Mouse (Mus musculus) layer of hippocampus, postnatal 25 days (tissue): ENCODE results near the gene Tmem97. TPM values are rescaled to one million over a fixed set of nuclear protein-coding genes. Genes with fewer than 3 reads are reported as not detected.
A peak's percentile ranks its signal among the peaks of the same experiment; 100 is the strongest.

Source experiments
- DNase-seq, 2 experiments: peaks; one replicate each; pipeline ENCODE4 v3.0.0; 2022; ENCODE audit warnings: mixed read lengths in 2 of 2, low spot score in 1 of 2; ENCODE audit errors: extremely low spot score in 1 of 2
- total RNA-seq, 2 experiments: library from RNA; stranded (reverse); gene quantifications; 2 replicates each; pipeline ENCODE4 v1.2.3; 2021

The Tmem97 gene
- total RNA-seq, 2 experiments from 2014 or later: 14.4 to 15.5 TPM

DNA sequence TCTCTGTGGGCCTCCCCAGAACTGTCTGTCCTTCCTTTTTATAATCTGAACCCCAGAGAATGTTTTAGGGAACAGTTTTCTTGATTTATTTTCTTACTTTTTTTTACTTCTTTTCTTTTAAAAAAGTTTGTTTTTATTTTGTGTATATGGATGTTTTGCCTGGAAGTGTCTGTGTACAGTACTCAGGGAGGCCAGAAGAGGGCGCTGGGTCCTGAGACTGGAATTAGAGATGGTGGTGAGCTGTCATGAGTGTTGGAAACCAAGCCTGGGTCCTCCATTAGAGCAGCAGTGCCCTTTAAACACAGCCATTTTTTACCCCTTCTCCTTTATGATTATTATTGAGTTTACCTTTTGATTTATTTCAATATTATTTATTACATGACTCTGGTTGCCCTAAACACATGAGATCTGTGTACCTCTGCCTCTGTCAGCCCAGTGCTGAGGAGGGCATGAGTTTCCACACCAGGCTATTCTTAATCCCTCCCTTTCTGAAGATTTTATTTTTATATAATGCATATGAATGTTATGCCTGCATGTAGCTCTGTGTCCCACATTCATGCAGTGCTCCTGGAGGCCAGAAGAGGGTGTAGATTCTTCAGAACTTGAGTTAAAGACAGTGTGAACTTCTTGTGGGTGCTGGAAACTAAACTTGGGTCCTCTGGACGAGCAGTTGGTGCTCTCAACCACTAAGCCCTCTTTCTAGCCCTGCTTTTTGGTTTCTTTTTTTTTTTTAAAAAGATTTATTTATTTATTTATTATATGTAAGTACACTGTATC, 34.8 kb downstream of the Tmem97 start:
- DNase-seq: no peak

DNA sequence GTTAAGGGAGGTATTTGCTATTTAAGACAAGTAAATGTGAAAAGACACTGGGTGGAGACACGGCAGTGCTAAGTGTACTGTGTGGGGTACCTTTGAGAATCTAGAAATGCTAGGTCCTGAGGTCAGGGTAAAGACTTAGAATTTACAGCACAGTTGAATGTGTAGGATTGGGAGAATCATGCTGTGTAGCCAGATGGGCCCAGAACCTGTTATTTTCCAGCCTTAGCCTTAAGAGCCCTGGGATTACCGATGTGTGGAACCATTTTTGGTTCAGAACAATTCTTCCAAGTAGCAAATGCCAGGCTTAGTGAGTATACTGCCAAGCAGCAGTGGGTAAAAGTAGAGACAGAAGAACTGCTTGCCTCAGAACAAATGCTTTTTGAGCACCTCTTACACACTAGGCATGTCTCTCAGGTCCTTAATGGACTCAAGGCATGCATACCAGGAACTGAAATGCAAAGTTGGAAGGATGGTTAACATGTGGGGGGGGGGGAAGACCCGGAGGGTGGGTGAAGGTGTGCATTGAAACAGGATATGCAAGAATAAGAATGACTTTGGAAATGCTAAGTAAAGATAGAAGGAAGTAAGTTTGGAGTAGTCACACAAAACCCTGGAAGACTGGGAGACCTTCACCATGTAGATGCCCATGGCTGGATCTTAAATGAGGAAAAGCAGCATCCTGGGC, 37.3 kb downstream of the Tmem97 start:
- no peak for DNase-seq

DNA sequence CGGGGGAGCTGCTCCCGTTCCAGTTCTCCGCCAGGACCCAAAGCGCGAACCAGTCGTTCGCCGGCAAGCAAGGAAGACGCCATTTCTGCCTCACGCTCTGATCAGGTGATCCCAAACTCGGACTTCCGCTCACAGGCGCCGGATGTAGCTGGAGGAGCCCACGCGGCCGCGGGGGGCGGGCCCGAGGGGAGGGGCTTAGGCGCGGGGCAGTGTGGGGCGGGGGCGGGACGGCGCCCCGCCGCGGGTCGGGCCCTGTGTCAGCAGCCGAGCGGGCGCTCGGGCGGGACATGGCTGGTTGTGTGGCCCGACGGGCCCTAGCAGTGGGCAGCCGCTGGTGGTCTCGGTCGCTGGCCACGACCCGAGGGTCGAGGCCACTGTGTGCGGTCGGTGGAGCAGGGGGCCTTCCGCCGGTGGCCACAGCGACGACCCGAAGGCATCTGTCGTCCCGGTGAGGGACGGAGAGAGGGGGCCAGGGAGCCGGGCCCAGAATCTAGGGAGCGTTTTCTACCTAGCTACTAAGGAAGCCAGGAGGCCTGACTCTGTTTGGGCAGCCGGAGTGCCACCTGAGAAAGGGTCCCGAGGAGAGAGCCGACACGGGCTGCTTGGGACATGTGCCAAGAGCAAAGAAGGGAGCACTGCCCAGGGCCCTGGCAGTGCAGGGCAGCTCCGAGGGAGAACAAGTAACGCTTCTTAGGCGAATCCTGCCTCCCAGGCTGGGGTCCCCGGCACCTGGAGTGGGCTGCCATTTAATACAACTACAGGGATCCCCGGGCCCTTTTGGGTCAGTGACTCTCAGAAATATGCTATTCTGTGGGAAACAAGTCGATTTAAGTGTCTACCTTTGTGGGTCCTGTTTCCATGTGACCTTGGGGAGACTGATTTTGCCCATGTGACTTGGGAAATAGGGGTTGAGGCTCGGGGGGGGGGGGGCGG, 38.3 kb downstream of the Tmem97 start, which contains the start of the genes Tmem199 and Poldip2:
Gene Tmem199, minus strand, starts transcription at position 148 of the 933 bp plus-strand sequence.
Gene Poldip2, plus strand, starts transcription at position 169 of the 933 bp plus-strand sequence.
- peak; percentile 78 to 79 for DNase-seq

DNA sequence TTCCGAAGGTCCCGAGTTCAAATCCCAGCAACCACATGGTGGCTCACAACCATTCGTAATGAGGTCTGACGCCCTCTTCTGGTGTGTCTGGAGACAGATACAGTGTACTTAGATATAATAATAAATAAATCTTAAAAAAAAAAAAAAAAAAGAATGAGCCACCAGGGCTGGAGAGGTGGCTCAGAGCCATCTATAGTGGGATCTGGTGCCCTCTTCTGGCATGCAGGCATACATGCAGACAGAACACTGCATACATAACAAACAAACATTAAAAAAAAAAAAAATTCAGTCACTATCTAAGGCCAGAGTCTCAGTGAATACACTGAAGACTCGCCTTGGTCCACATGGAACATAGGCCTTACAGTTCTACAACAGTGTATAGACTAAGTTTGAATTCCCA, 41.4 kb downstream of the Tmem97 start:
- no peak for DNase-seq

DNA sequence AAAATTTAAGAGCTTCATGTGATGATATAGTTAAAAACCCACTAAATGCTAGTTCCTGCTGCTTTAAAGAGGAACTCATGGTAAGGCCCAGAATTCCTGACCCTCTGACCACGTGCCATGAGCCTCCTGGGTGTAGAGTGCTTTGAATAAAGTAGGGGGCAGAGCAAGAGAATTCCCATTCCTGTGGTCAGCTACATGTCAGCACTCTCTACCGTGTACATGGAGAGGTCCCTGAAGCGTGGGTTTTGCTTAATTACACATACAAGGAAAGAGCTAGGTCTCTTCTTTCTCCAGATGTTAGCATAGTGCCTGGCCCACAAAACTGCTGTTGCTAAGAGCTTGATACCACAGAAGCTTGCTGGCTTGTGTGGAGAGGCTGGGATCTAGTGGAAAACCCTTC, 45.1 kb downstream of the Tmem97 start:
- no peak for DNase-seq

DNA sequence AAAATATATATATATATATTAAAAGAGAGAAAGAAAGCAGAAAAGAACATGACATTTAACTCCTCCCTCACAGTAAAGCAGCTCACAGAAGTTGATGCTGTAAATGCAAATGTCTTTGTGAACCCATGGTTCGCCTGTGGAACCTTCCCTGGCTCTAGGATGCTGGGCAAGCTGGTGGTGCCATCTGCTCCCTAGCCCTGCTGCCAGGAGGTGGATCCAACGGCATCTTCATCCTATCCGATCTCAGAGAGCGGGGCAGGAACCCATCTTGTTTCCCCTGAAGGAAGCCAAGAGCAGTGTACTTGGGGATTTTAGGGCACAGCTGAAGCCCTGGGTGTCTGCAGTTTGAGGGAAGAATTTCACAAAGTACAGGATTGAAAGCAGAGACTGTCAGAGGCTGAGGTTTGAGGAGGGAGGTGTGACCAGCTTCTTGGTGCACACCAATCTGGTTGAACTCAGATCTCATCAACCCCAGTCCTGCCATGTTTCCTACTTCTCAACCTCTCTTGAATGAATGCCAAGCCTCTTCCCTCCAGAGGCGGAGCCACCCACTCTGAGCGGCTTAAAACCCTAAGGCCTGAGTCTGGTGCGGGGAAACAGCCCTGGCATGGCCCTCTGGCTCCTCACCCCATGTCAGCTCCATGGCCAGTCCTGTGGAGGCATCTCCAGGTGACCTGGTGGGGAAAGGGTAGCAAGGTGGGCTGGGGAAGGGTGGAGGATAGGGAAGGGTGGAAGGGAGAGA, 47.5 kb downstream of the Tmem97 start, which contains the start of gene Sebox:
Gene Sebox, plus strand, starts transcription at position 539 of the 742 bp plus-strand sequence.
- DNase-seq: peak in 1 of 2 experiments; percentile 44

DNA sequence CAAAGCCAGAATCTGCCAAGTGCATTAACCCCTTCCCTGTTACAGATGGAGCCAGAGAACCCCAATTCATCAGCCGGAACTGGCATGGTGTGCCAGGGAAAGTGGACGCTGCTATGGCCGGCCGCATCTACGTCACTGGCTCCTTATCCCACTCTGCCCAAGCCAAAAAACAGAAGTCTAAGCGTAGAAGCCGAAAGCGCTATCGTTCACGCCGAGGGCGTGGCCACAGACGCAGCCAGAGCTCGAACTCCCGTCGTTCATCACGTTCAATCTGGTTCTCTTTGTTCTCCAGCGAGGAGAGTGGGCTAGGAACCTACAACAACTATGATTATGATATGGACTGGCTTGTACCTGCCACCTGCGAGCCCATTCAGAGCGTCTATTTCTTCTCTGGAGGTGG, 49.0 kb downstream of the Tmem97 start:
- DNase-seq: no peak

DNA sequence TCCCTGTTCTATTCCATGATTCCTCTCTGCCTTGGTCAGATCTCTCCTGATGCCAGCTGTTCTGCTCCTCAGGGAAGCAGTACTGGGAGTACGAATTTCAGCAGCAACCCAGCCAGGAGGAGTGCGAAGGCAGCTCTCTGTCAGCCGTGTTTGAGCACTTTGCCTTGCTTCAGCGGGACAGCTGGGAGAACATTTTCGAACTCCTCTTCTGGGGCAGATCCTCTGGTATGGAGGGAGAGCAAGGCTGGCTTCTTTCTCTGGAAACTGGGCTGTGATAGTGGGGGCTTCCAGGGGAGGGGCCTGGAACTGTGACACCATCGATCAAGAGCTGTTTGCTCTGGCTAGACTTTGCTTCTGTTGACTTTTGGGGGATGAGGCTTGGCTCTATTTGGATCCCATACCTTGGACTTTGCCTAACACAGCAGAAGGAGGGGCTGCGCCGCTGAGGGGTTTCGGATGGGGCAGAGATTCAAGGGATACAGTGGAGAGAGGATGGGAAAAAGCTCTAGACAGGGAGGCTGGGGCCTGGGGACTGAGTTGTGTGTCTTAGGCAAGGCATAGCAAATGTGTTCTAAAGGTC, 49.9 kb downstream of the Tmem97 start:
- DNase-seq: no peak

DNA sequence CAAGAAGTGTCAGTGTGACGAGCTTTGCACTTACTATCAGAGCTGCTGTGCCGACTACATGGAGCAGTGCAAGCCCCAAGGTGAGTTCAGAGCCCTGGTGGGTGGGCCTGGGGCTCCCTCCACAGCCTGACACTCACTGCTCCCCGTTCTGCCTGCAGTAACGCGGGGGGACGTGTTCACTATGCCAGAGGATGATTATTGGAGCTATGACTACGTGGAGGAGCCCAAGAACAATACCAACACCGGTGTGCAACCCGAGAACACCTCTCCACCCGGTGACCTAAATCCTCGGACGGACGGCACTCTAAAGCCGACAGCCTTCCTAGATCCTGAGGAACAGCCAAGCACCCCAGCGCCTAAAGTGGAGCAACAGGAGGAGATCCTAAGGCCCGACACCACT, 51.0 kb downstream of the Tmem97 start:
- DNase-seq: no peak

DNA sequence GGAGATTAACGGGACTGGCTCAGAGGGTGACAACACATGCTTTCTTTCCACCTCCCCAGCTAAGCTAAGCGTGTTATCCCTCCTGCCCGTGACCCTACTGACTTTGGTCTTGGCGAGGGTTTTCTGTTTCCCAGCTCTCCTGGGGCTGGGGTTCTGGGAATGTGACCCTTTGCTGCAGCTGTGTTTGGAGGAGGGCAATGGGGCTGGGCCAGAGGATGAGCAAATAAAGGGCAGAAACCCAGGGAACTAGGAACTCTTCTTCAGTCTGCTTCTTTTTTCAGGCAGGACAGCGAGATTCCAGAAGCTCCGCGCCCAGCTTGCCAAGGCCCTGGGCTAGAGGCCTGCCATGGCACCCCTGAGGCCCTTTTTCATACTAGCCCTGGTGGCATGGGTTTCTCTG, 51.6 kb downstream of the Tmem97 start, which contains the start of gene Vtn:
Gene Vtn, plus strand, starts transcription at position 88 of the 400 bp plus-strand sequence.
- DNase-seq: no peak

DNA sequence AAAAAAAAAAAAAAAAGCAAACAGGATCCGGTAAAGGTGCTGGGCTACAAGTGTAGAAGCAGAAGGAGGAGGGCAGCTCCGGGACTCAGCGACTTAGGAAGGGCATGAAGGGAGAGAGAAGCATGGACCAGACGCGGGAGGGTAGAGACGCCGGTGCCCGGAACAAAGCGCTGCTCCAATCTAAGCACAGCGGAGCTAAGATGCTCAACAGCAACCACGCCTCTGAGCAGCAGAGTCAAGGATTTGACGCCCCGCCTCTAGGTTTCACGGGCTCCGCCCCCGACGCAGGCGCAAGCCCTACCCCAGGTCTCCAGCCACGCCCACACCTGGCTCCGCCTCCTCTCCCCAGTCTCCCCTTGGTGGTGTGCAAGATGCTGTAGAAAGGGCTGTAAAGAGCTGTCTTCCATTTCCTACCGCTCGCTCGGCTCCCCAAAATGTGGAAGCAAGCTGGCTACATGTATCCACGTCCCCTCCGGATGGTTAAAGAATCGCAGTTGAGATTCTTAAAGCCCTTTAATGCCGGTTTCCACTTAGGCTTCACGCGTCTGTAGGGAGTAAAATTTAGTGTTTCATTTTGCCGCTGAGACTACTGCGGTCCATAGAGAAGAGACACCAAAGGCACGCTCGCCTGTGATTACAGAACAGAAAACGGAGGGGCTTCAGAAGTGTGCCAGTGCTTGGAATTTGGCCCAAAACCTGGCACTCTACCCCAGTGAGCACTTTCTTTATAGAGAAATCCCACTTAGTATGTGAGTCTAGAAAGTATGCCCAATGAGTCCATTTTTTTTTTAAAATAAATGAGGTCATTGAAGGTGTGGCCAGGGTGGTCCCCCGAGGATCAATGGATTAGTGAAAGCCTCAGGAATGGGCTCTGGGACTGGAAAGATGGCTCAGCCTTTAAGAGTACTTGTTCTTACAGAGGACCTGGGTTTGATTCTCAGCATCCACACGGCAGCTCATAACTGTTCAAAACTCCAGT, 52.7 kb downstream of the Tmem97 start, which contains the start of gene Sarm1:
Gene Sarm1, minus strand, starts transcription at position 211 of the 979 bp plus-strand sequence.
- peak; percentile 88 to 89 for DNase-seq

DNA sequence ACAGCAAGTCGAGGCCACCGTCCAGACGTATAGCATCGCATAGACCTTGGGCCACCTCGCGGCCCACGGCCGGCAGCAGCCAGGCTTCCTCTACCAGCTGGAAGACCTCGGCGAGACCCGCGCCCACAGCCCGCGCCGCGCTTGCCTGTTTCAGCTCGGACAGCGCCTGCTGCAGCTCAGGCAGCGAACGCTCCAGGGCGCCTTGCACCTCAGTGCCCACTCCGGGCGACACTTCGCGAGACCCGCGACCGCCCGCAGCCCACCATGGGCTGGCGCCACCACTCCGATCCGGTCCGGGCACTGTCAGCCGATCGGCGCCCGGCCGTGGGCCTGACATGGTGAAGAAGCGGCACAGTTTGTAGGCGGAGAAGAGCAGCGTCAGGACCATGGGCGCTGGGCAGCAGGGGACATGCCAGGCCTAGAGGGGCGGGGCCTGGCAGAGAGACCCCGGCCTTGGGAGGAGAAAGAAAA, 53.5 kb downstream of the Tmem97 start:
- peak in 1 of 2 experiments; percentile 58 for DNase-seq

DNA sequence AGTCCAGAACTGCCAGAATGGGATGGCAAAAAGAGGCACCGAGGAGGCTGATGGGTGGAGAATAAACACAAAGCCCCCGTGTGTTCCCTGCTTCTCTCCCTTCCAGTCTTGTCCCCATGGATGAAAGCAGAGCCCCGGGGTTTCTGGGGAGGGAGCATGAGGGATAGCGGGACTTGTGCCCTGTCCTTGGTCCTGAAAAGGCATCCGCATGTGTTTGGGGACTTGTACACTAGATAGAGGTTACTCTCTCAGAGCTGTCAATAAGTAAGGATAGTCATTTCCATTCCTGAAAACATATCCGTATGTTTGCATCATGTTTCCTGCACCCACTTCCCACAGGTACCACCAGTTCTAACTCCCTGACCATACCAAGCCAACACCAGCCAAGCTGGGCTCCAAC, 54.7 kb downstream of the Tmem97 start:
- no peak for DNase-seq

Other genes starting within 250 kb of the Tmem97 start
- 1 to 10 TPM; 4.2 to 4.6 TPM for gene Spag5, start 249.2 kb downstream of the Tmem97 start, total RNA-seq
- 100 to 1,000 TPM; 852 to 862 TPM for gene Aldoc, start 227.8 kb downstream of the Tmem97 start, total RNA-seq
- gene Pigs, start 222.4 kb downstream of the Tmem97 start, total RNA-seq: 10 to 100 TPM; 62.2 to 65.8 TPM
- gene Unc119, start 207.3 kb downstream of the Tmem97 start, total RNA-seq: 10 to 100 TPM; 29.6 to 32.5 TPM
- gene Foxn1, start 164.2 kb downstream of the Tmem97 start, total RNA-seq: not detected
- gene Slc13a2, start 128.6 kb downstream of the Tmem97 start, total RNA-seq: not detected
- gene Slc46a1, start 85.1 kb downstream of the Tmem97 start, total RNA-seq: 10 to 100 TPM; 10.6 to 11.2 TPM
- 10 to 100 TPM; 39.5 to 40.8 TPM for gene Sarm1, start 53.0 kb downstream of the Tmem97 start, total RNA-seq
- 10 to 100 TPM; 57.9 to 64.0 TPM for gene Vtn, start 51.7 kb downstream of the Tmem97 start, total RNA-seq
- gene Sebox, start 47.3 kb downstream of the Tmem97 start, total RNA-seq: 1 to 10 TPM; 5.0 to 5.5 TPM
- 10 to 100 TPM; 40.7 to 44.5 TPM for gene Tmem199, start 38.6 kb downstream of the Tmem97 start, total RNA-seq
- gene Poldip2, start 38.6 kb downstream of the Tmem97 start, total RNA-seq: 100 to 1,000 TPM; 122 TPM
- 10 to 100 TPM; 34.7 to 35.5 TPM for gene Tnfaip1, start 14.4 kb downstream of the Tmem97 start, total RNA-seq
- gene Ift20, start 14.4 kb downstream of the Tmem97 start, total RNA-seq: 10 to 100 TPM; 80.0 to 83.0 TPM
- gene Nlk, start 146.6 kb upstream of the Tmem97 start, total RNA-seq: 10 to 100 TPM; 42.5 to 45.1 TPM
- 10 to 100 TPM; 17.9 to 19.5 TPM for gene Ccnq, start 201.0 kb upstream of the Tmem97 start, total RNA-seq